Mouse (Mus musculus): ENCODE data around the gene Tmem210. TPM values are rescaled to one million over a fixed set of nuclear protein-coding genes. Genes with fewer than 3 reads are reported as not detected.

Tmem210 gene
- polyA plus RNA-seq, 2 experiments, result not detected

GRCm38 (mm10) chr2:25272515-25272914 lies 15.4 kb upstream of the Tmem210 start:
- ATAC-seq (ENCODE audit: insufficient read depth) (peak; percentile 44), DNase-seq (ENCODE audit: low read depth in 3 of 3, low spot score in 3 of 3) (no peak)
- Histone ChIP-seq H3K27me3 (ENCODE audit: control insufficient read depth, insufficient read depth, low read length) (no peaks in the 10 kb centered on the region), H3K9me3 (ENCODE audit: control insufficient read depth, low read length) (no peaks in the 10 kb centered on the region), H3K4me3 (ENCODE audit: insufficient read depth in 1 of 2, low read depth in 2 of 2, low read length in 2 of 2) (peak overlapping the region; percentile 79 to 88), H3K4me2 (ENCODE audit: low read depth) (peak overlapping the region; percentile 86), H3K9ac (replicated peaks) (peak overlapping the region; percentile 94), H3K27ac (peak overlapping the region; percentile 36), H3K4me1 (replicated peaks; ENCODE audit: control insufficient read depth in 2 of 2, insufficient read depth in 2 of 2, low read length in 1 of 2) (peaks cover 5 to 13% of the 10 kb centered on the region in 2 experiments), H3K36me3 (replicated peaks; ENCODE audit: control insufficient read depth, insufficient read depth, low read depth) (peaks cover 33% of the 10 kb centered on the region)
- TF ChIP-seq EP300 (IDR thresholded peaks at IDR 0.05; ENCODE audit: low read depth) (no peak), CTCF (IDR thresholded peaks at IDR 0.05; ENCODE audit: low read depth) (no peak)
- under 1% methylated on average over 29 of the region's 29 CpGs for WGBS (ENCODE audit: insufficient replicate concordance)

GRCm38 (mm10) chr2:25273010-25273409 lies 14.9 kb upstream of the Tmem210 start:
- Histone ChIP-seq H3K4me1 (replicated peaks; ENCODE audit: control insufficient read depth in 2 of 2, insufficient read depth in 2 of 2, low read length in 1 of 2) (peaks cover 5 to 12% of the 10 kb centered on the region in 2 experiments), H3K27ac (peak overlapping the region; percentile 36; the same call in 1 of the 2 replicates), H3K4me3 (ENCODE audit: insufficient read depth in 1 of 2, low read depth in 2 of 2, low read length in 2 of 2) (peak overlapping the region; percentile 79 to 88), H3K9ac (replicated peaks) (peak overlapping the region; percentile 94), H3K4me2 (ENCODE audit: low read depth) (peak overlapping the region; percentile 86), H3K36me3 (replicated peaks; ENCODE audit: control insufficient read depth, insufficient read depth, low read depth) (peaks cover 38% of the 10 kb centered on the region), H3K27me3 (ENCODE audit: control insufficient read depth, insufficient read depth, low read length) (no peaks in the 10 kb centered on the region), H3K9me3 (ENCODE audit: control insufficient read depth, low read length) (no peaks in the 10 kb centered on the region)
- WGBS (ENCODE audit: insufficient replicate concordance), result 34% methylated on average over 16 of the region's 16 CpGs
- ATAC-seq (ENCODE audit: insufficient read depth), result no peak
- no peak for DNase-seq (ENCODE audit: low read depth in 3 of 3, low spot score in 3 of 3)
- no peak for TF ChIP-seq EP300 (IDR thresholded peaks at IDR 0.05; ENCODE audit: low read depth)
- TF ChIP-seq CTCF (IDR thresholded peaks at IDR 0.05; ENCODE audit: low read depth), result no peak

GRCm38 (mm10) chr2:25278928-25279882 lies 8.7 kb upstream of the Tmem210 start:
- no peak overlapping the region for H3K9ac ChIP-seq (replicated peaks)
- 53% methylated on average over 13 of the region's 13 CpGs for WGBS (ENCODE audit: insufficient replicate concordance)
- no peaks in the 10 kb centered on the region for H3K4me1 ChIP-seq (replicated peaks; ENCODE audit: control insufficient read depth in 2 of 2, insufficient read depth in 2 of 2, low read length in 1 of 2)
- peak; percentile 91 for TF ChIP-seq CTCF (IDR thresholded peaks at IDR 0.05; ENCODE audit: low read depth)
- TF ChIP-seq EP300 (IDR thresholded peaks at IDR 0.05; ENCODE audit: low read depth), result no peak
- H3K4me2 ChIP-seq (ENCODE audit: low read depth), result no peak overlapping the region
- H3K27ac ChIP-seq, result no peak overlapping the region
- H3K4me3 ChIP-seq (ENCODE audit: insufficient read depth in 1 of 2, low read depth in 2 of 2, low read length in 2 of 2), result no peak overlapping the region
- DNase-seq (ENCODE audit: low read depth in 3 of 3, low spot score in 3 of 3) (peak; percentile 68 to 73 (median 70)), ATAC-seq (ENCODE audit: insufficient read depth) (no peak)
- H3K27me3 ChIP-seq (ENCODE audit: control insufficient read depth, insufficient read depth, low read length), result no peaks in the 10 kb centered on the region
- H3K9me3 ChIP-seq (ENCODE audit: control insufficient read depth, low read length), result no peaks in the 10 kb centered on the region
- H3K36me3 ChIP-seq (replicated peaks; ENCODE audit: control insufficient read depth, insufficient read depth, low read depth), result peaks cover 41% of the 10 kb centered on the region

- DNase-seq (ENCODE audit: low read depth in 3 of 3, low spot score in 3 of 3) (no peak), ATAC-seq (ENCODE audit: insufficient read depth) (no peak)
- peaks cover 5% of the 10 kb centered on the region for H3K36me3 ChIP-seq (replicated peaks; ENCODE audit: control insufficient read depth, insufficient read depth, low read depth)
- H3K4me2 ChIP-seq (ENCODE audit: low read depth), result no peak overlapping the region
- H3K27me3 ChIP-seq (ENCODE audit: control insufficient read depth, insufficient read depth, low read length), result peaks cover 23% of the 10 kb centered on the region
- 73% methylated on average over 2 of the region's 2 CpGs for WGBS (ENCODE audit: insufficient replicate concordance)
- H3K4me1 ChIP-seq (replicated peaks; ENCODE audit: control insufficient read depth in 2 of 2, insufficient read depth in 2 of 2, low read length in 1 of 2), result peaks cover 0 to 7% of the 10 kb centered on the region in 2 experiments; a peak in 1 of 4 replicates
- no peak overlapping the region for H3K27ac ChIP-seq
- H3K9me3 ChIP-seq (ENCODE audit: control insufficient read depth, low read length), result no peaks in the 10 kb centered on the region
- H3K9ac ChIP-seq (replicated peaks), result no peak overlapping the region
- TF ChIP-seq CTCF (IDR thresholded peaks at IDR 0.05; ENCODE audit: low read depth), result no peak
- no peak for TF ChIP-seq EP300 (IDR thresholded peaks at IDR 0.05; ENCODE audit: low read depth)
- H3K4me3 ChIP-seq (ENCODE audit: insufficient read depth in 1 of 2, low read depth in 2 of 2, low read length in 2 of 2), result no peak overlapping the region
These were observed 2.4 kb upstream of the Tmem210 start for GRCm38 (mm10) chr2:25285551-25285950.

GRCm38 (mm10) chr2:25286314-25286713 lies 1.6 kb upstream of the Tmem210 start:
- WGBS (ENCODE audit: insufficient replicate concordance), result 18% methylated on average over 1 of the region's 1 CpGs
- no peak overlapping the region for H3K27ac ChIP-seq
- H3K9ac ChIP-seq (replicated peaks), result no peak overlapping the region

More at GRCm38 (mm10) chr2:25286314-25286713, 1.6 kb upstream of the Tmem210 start:
- DNase-seq (ENCODE audit: low read depth in 3 of 3, low spot score in 3 of 3) (no peak), ATAC-seq (ENCODE audit: insufficient read depth) (peak; percentile 41; the same call in 1 of the 2 replicates)
- Histone ChIP-seq H3K4me1 (replicated peaks; ENCODE audit: control insufficient read depth in 2 of 2, insufficient read depth in 2 of 2, low read length in 1 of 2) (peaks cover 0 to 7% of the 10 kb centered on the region in 2 experiments; a peak in 1 of 4 replicates), H3K4me3 (ENCODE audit: insufficient read depth in 1 of 2, low read depth in 2 of 2, low read length in 2 of 2) (no peak overlapping the region), H3K9me3 (ENCODE audit: control insufficient read depth, low read length) (no peaks in the 10 kb centered on the region), H3K36me3 (replicated peaks; ENCODE audit: control insufficient read depth, insufficient read depth, low read depth) (peaks cover 5% of the 10 kb centered on the region), H3K27me3 (ENCODE audit: control insufficient read depth, insufficient read depth, low read length) (peaks cover 31% of the 10 kb centered on the region), H3K4me2 (ENCODE audit: low read depth) (no peak overlapping the region)
- TF ChIP-seq EP300 (IDR thresholded peaks at IDR 0.05; ENCODE audit: low read depth), result no peak
